Mouse (Mus musculus) frontal cortex, postnatal 14 days (tissue): ENCODE results near the gene Hist1h2ag.

Source experiments
- DNase-seq, 2 experiments: peaks; one replicate each; pipeline ENCODE4 v3.0.0; 2022; ENCODE audit warnings: low spot score in 2 of 2

Hist1h2ag gene

GRCm38 (mm10) chr13:22036986-22037385 lies 5.8 kb downstream of the Hist1h2ag start:
- DNase-seq: no peak

- no peak for DNase-seq
Measured at GRCm38 (mm10) chr13:22036149-22036956, 6.4 kb downstream of the Hist1h2ag start.

DNA sequence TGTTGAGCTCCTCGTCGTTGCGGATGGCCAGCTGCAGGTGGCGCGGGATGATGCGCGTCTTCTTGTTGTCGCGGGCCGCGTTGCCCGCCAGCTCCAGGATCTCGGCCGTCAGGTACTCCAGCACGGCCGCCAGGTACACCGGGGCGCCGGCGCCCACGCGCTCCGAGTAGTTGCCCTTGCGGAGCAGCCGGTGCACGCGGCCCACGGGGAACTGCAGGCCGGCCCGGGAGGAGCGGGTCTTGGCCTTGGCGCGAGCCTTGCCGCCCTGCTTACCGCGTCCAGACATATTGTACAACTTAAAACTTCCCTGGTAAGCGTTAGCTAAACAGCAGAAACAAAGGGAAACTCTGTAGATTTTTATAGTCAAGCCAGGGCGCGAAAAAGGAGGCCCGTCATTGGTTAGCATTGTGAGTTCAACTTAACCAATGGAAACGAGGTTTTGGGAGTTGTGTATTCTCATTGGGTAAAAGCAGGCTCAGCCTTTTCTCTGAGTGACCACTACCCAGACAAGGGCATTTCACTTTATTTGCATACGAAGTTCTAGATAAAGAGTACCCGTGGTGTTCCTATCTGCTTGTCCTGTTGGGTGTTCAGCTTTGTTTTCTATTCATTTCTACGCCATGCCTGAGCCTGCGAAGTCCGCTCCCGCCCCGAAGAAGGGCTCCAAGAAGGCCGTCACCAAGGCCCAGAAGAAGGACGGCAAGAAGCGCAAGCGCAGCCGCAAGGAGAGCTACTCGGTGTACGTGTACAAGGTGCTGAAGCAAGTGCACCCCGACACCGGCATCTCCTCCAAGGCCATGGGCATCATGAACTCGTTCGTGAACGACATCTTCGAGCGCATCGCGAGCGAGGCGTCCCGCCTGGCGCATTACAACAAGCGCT lies 7.2 kb downstream of the Hist1h2ag start, which contains the start of the genes Hist1h2ah and Hist1h2bk:
Hist1h2ah (minus strand) TSS at position 302 of the 882 bp plus-strand sequence.
Hist1h2bk (plus strand) TSS at position 604 of the 882 bp plus-strand sequence.
- DNase-seq: peak; percentile 77 to 80

DNA sequence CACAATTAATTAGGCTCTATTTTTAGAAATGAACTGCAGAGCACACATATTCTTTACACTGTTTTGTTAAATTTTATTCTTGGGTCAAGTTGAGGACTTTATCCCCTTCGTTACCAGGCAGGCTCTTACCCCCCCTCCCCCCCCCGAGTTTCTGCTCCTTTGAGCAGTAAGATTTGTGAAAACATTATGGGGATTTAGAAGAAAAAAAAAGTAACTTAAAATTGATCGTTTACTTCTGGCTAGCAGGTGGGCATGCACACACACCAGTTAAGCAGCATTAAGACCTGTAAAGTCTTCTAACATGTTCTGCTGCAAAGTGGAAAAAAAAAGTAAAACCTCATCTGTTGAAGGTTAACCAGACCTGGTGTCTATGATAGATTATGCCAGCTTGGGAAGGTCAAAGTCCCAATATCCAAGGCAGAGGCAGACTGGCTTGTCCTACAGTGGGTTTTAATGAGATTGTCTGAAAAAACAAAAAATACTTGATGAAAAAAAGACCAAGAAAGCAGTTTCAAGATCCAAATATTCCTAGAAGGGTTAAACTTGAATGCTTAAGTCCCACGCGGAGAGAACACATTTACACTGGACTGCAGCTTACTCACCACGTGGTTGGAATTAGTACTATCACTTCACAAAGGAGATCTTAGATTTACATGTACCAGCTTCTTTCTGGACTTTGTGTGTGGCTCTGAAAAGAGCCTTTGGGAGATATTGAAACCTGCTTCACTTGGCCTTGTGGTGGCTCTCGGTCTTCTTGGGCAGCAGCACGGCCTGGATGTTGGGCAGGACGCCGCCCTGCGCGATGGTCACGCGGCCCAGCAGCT lies 8.1 kb downstream of the Hist1h2ag start:
- no peak for DNase-seq

DNA sequence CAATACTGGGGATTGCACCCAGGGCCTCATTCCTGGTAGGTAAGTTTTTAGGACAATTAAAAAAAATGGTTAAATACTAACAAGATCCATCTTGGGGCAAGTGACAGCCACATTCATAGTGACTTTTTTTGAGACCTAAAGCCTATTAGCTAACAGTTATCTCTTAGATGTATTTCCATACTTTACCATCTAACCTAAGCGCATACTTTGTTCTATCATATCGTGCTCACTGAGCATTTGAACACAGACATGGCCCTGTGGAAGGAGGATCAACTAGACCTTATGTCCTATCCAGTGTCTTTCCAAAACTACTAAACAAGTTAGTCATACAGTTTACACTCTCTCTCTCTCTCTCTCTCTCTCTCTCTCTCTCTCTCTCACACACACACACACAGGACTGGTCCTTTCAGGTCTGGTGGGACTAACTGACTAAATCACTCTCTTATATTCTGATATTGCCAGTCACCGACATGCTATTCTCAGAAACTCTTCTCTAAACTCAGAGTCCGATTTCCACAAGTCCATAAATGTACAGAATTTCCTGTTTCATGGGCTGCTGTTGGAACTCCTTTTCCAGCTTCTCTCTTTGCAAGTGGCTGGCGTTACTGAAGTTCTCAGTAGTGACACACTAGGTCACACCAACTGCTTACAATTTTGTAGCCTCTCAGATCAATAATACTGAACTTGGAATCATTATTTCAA lies 8.9 kb downstream of the Hist1h2ag start:
- DNase-seq: no peak

DNA sequence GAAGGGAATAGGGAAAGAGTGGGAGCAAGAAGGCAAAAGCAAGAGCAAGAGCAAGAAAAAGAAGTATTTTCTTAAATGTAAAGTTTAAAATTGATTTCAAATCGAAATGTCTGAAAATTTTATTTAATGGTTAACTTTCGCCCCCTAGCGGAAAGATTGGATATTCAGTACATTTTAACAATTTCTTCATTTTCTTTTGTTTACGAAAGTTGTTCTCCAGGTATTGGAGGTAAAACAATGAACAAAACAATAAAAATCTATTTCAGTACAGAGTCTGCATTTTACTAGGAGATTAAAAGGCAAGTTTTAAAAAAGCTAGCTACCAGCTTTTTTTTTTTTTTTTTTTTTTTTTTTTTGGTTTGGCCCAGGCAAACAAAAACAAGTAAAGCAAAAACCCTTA lies 12.3 kb downstream of the Hist1h2ag start:
- DNase-seq: no peak

DNA sequence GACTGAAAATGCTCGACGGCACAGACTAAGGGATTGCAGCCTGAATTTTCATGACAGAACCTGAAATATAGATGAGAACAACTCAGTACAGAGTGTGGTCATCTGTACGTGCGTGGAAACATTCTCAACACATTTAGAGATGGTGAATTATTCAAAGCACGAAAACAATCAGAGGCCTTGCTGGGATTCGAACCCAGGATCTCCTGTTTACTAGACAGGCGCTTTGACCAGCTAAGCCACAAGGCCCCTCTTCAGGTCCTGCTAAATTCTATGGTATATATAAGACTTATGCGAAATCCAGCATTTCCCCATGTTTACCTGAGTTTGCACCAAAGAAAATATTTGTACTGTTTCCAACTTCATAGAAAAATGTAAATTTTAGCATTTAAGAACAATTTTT lies 12.8 kb downstream of the Hist1h2ag start:
- DNase-seq: no peak

DNA sequence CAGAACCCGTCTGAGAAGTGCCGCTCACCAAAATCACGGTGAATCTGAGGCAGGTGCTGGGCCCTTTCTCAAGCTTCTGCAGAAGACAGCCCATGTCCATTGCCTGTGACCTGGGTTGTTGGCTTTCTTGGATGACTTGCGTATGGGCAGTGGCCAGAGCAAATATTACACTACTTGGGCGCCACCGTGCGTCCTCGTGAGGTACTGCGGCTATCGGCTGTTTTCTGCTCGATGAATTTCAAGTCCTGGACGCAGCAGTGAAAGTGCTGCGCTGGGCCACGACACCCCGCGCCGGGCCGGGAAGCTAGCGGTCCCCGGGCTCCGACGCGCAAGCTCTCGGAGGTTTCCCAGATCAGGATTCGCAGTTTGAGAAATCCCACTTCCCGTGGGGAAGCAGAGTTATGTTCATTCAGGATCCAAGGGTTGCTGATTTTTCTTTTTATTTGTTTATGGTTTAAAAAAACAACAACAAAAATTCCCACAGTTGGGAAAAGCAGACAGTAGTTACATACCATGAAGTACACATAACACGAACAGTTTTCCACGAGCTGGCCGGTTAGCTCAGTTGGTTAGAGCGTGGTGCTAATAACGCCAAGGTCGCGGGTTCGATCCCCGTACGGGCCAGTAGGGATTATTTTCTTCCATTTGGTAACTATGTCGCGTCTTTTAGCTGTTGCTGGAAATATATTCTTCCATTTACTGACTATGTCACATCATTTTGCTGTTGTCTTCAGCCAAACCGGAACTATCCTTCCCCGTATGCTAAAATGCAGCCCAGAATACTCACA lies 13.9 kb downstream of the Hist1h2ag start:
- peak; percentile 86 to 95 for DNase-seq

DNA sequence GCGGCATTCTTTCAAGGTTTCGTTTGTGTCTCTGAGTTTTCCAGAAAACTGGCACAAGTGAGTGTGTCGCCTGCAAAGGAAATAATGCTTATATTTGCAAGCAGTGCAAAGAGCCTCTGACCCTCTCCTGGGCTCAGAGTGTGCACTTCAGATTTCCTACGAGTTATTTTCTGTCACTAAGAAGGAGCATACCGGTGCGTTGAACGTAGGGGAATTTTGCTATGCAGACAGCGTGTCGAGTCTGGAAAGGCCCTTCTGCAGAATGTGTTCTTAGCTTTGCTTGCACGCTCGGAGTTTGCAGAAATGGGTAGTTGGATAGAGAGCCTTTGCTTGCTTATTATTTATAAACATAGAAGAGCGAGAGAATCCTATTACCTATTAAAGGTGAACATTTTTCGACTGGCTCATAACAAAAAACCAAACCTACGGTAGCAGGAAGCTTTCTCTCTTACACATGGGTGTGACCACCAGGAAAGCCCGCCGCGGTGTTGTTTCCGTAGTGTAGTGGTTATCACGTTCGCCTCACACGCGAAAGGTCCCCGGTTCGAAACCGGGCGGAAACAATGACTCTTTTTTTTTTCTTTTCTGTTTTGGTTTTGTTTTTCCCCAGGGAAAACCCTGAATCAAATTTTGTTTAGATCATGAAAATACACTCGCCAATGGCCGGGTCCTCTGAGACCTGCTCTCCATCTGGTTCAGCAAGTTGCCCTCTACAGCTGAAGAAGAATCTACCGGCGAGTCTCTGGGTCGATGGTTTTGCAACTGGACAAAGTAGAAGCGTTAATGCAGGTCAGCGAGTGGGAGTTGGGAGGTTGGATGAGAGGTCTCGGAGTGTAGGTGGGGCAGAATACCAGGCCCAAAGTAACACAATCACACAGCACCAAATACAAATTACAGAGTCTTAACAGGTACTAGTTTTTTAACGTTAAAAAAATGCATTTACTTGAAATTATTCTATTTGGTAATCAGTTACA lies 16.4 kb downstream of the Hist1h2ag start:
- DNase-seq: peak; percentile 64 to 90

- peak in 1 of 2 experiments; percentile 65 for DNase-seq
Measured at GRCm38 (mm10) chr13:22022241-22022640, 20.5 kb downstream of the Hist1h2ag start.

DNA sequence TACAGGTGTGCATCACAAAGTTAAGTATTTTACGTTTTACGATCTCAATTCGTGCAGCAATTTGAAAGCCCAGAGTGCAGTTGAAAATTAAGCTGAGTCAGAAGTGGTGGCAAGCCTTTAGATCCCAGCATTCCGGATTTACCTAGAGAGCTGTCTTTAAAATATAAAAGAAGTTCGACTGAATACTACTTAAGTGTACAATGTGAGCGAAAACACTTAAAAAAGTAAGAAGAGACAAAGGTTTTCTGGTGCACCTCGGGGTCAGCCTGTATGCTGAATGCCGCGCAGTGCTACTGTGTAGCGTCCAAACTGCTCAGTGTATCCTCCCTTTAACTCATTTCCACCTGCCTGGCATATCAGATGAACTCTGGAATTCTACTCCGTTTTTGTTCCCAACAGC lies 21.2 kb downstream of the Hist1h2ag start:
- no peak for DNase-seq

DNA sequence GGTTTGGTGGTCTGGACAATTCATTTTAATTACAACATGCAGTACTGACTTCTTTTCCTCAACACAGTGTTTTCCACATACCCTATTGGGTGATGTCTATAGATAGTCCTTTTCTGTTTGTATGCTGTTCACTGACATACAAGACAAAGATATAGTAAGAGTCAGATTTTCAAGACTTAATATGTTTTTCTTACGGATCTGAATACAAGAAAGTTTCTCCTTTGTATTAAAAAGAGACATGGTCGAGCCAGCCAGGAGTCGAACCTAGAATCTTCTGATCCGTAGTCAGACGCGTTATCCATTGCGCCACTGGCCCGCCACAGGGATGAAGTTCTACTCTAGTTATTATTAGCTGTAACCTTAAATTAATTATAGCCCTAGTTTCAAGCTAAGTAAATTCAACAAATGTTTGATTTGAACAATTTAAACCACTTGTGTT lies 21.8 kb downstream of the Hist1h2ag start:
- no peak for DNase-seq

- no peak for DNase-seq
Measured at GRCm38 (mm10) chr13:22019934-22020835, 22.6 kb downstream of the Hist1h2ag start.

DNA sequence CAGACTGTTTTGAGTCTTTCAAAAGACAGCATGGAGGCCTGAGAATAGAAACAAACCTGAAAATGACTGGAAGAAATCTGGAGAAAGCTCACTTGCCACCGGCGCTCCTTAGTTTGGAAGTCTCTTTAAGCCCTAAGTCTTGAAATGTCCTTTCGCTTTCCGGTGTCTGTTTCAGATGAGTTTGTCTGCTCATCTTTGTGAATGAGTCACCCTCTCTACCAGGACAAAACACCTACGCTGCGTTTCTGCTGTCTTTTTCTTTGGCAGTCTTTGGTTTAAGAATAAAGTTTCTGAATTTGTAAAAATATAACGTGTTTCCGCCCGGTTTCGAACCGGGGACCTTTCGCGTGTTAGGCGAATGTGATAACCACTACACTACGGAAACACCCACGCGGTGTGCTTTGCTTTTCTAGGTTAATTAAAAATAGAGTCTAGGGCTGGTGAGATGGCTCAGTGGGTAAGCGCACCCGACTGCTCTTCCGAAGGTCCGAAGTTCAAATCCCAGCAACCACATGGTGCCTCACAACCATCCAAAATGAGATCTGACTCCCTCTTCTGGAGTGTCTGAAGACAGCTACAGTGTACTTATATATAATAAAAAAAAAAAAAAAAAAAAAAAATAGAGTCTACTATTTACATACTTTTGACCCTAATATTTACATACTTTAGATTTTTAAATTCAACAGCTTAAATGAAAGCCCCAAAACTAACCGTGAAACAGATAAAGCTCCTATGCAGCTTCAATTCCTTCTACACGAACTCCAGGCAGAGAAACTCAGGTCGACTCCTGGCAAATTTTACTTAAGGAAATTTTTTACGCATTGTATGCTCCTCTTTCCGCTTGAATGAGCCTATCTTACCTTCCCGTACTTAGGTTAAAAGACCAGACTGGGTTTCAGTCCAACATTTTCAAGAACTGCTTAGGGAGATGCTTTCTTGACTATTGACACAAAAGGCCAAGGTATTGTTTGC lies 27.0 kb downstream of the Hist1h2ag start:
- DNase-seq: peak in 1 of 2 experiments; percentile 63

- no peak for DNase-seq
Measured at GRCm38 (mm10) chr13:22014411-22014845, 28.3 kb downstream of the Hist1h2ag start.

- DNase-seq: no peak
Measured at GRCm38 (mm10) chr13:22013716-22014115, 29.0 kb downstream of the Hist1h2ag start.

DNA sequence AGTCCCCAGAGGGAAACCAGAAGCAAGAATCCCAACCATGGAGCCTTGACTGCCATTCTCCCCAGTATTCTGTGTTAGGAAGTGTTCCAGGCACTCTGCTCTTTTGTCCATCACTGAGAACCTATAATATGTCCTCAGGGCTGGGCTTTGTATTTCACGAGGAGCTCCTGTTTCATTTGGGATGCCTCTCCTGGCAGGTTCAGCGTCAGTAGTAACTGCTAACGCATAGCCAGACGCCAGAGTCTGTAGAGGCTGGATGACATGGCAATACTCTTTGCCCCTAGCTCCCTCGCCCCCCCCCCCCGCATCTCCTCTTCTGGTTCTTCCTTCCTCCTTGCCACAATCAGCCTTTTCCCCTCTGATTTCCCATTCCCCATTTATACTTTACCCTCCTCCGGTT lies 33.1 kb downstream of the Hist1h2ag start, which contains the start of gene Prss16:
Prss16 (minus strand) TSS at position 101 of the 400 bp plus-strand sequence.
- DNase-seq: no peak
